Mouse (Mus musculus) limb, embryonic 13.5 days (tissue): ENCODE results near the gene Gm20773. TPM values are rescaled to one million over a fixed set of nuclear protein-coding genes. Genes with fewer than 3 reads are reported as not detected.
"Not testable (repeated sequence)": the region's sequence is repeated elsewhere in the genome, so short reads cannot be mapped to it uniquely, and the experiment has no call there.

ENCODE experiments used
- ATAC-seq: fragments of 200-750 bp; cut with Nextera tagmentation; 2 replicates; pipeline ENCODE4 v1.8.0; 2017; ENCODE audit warnings: low read depth, moderate number of reproducible peaks, moderate TSS enrichment; ENCODE audit not compliant: low FRiP score
- H3K27ac ChIP-seq: fragments of 300-500 bp; sonication (generic); 2 replicates; pipeline ENCODE4 v1.5.1; 2015; ENCODE audit warnings: inconsistent platforms, mild to moderate bottlenecking, moderate library complexity
- H3K27me3 ChIP-seq: fragments of 300-500 bp; sonication (generic); 2 replicates; pipeline ENCODE4 v1.6.1; 2015; ENCODE audit warnings: mild to moderate bottlenecking, inconsistent platforms
- H3K36me3 ChIP-seq: fragments of 300-500 bp; sonication (generic); 2 replicates; pipeline ENCODE4 v1.6.1; 2015; ENCODE audit warnings: inconsistent platforms, mild to moderate bottlenecking, moderate library complexity
- H3K4me1 ChIP-seq: fragments of 300-500 bp; sonication (generic); 2 replicates; pipeline ENCODE4 v1.6.1; 2015; ENCODE audit warnings: inconsistent platforms
- H3K4me2 ChIP-seq: fragments of 300-500 bp; sonication (generic); replicated peaks from 2 replicates; pipeline ENCODE4 v1.6.1; 2015; ENCODE audit warnings: inconsistent platforms, mild to moderate bottlenecking, moderate library complexity
- H3K4me3 ChIP-seq: fragments of 300-500 bp; sonication (generic); 2 replicates; pipeline ENCODE4 v1.5.1; 2015; ENCODE audit warnings: moderate library complexity, mild to moderate bottlenecking, inconsistent platforms
- H3K9ac ChIP-seq: fragments of 300-500 bp; sonication (generic); 2 replicates; pipeline ENCODE4 v1.6.1; 2015; ENCODE audit warnings: mild to moderate bottlenecking, inconsistent platforms
- H3K9me3 ChIP-seq: fragments of 300-500 bp; sonication (generic); 2 replicates; pipeline ENCODE4 v1.6.1; 2016; ENCODE audit warnings: inconsistent platforms
- WGBS: fragments of 180-500 bp; shearing (Covaris S2); methylation state at CpG from one replicate; pipeline ENCODE4 v1.1.7; 2015; 5-methylcytosine and 5-hydroxymethylcytosine counted together
- polyA plus RNA-seq: library from polyadenylated mRNA; unstranded; fragments of >200 nt; fragmentation: Nextera tagmentation; extraction: Ambion mirVana; gene quantifications from 2 replicates; pipeline ENCODE4 v1.2.1, GENCODE M21; 2015

Gm20773 gene
- not detected in 2 replicates for polyA plus RNA-seq

- H3K4me1 ChIP-seq, H3K36me3 ChIP-seq, H3K27ac ChIP-seq, H3K4me3 ChIP-seq, H3K27me3 ChIP-seq, ATAC-seq, H3K4me2 ChIP-seq, H3K9me3 ChIP-seq, H3K9ac ChIP-seq: not testable (repeated sequence)
- WGBS, result no CpG with 5 or more reads among the region's 1 CpGs
Measured at GRCm38 (mm10) chrY:13493726-13494125, at the start of gene Gm20773. Gene Gm20773 (plus strand): TSS chrY:13494026.

- H3K36me3 ChIP-seq, H3K9ac ChIP-seq, H3K27ac ChIP-seq, H3K27me3 ChIP-seq, ATAC-seq, H3K9me3 ChIP-seq, H3K4me2 ChIP-seq, H3K4me1 ChIP-seq, H3K4me3 ChIP-seq: not testable (repeated sequence)
- 78% methylated on average over 2 of the region's 3 CpGs for WGBS
Measured at GRCm38 (mm10) chrY:13465479-13465878, 28.3 kb upstream of the Gm20773 start, which contains the start of gene Gm21866. Gene Gm21866 (minus strand): TSS chrY:13465579.

Other genes with a start within 250 kb of the Gm20773 start
- not detected in 2 replicates for gene Gm21440, start 241.6 kb upstream of the Gm20773 start, polyA plus RNA-seq
- gene Gm21454, start 241.6 kb upstream of the Gm20773 start, polyA plus RNA-seq, result not detected in 2 replicates
- not detected in 2 replicates for gene Gm21725, start 145.0 kb upstream of the Gm20773 start, polyA plus RNA-seq
- gene Gm21866, start 28.4 kb upstream of the Gm20773 start, polyA plus RNA-seq, result not detected in 2 replicates